Mouse (Mus musculus): ENCODE measurements around the gene Drp2.

GRCm38 (mm10) chrX:134426819-134427218, 22.5 kb downstream of the Drp2 start:
- TF ChIP-seq CTCF (conservative IDR thresholded peaks at IDR 0.05; ENCODE audit: low read length) (no peak), NANOG (IDR thresholded peaks at IDR 0.05; ENCODE audit: borderline replicate concordance, low read length) (no peak)
